Mouse (Mus musculus) MEL (cell line): ENCODE data around the gene Prdx2. TPM values are rescaled to one million over a fixed set of nuclear protein-coding genes. Genes with fewer than 3 reads are reported as not detected.

Experiments used
- DNase-seq: peaks from one replicate; pipeline ENCODE4 v3.0.0; 2011; ENCODE audit warnings: low read depth, low spot score
- H3K27ac ChIP-seq: 2 replicates; pipeline ENCODE4 v1.5.1; 2012; ENCODE audit warnings: low read depth, mild to moderate bottlenecking, control low read depth, low read length, moderate library complexity; ENCODE audit not compliant: control insufficient read depth
- H3K27me3 ChIP-seq, 2 experiments: fragments of 150-350 bp in 1 of 2; sonication (generic) in 1 of 2; 2 replicates each; pipeline ENCODE4 v1.6.1; 2012; ENCODE audit warnings: low read length in 2 of 2, mild to moderate bottlenecking in 2 of 2, improper control_type of control experiment in 1 of 2, moderate library complexity in 1 of 2; ENCODE audit not compliant: insufficient read depth in 2 of 2, control insufficient read depth in 1 of 2
- H3K36me3 ChIP-seq, 2 experiments: 2 replicates each; pipeline ENCODE4 v1.6.1; 2012 to 2014; ENCODE audit warnings: low read length in 2 of 2, improper control_type of control experiment in 1 of 2, inconsistent platforms in 1 of 2, mild to moderate bottlenecking in 1 of 2; ENCODE audit not compliant: insufficient read depth in 2 of 2, control insufficient read depth in 1 of 2
- H3K4me1 ChIP-seq, 2 experiments: fragments of 150-350 bp in 1 of 2; sonication (generic) in 1 of 2; 2 replicates each; pipeline ENCODE4 v1.6.1; 2012; ENCODE audit warnings: low read length in 2 of 2, improper control_type of control experiment in 1 of 2, mild to moderate bottlenecking in 1 of 2; ENCODE audit not compliant: insufficient read depth in 2 of 2, control insufficient read depth in 1 of 2
- H3K4me3 ChIP-seq, 2 experiments: fragments of 150-350 bp in 1 of 2; sonication (generic) in 1 of 2; 2 replicates each; pipeline ENCODE4 v1.5.1; 2012; ENCODE audit warnings: low read depth in 2 of 2, low read length in 2 of 2, mild to moderate bottlenecking in 2 of 2, moderate library complexity in 2 of 2, control low read depth in 1 of 2, improper control_type of control experiment in 1 of 2; ENCODE audit not compliant: control insufficient read depth in 1 of 2, insufficient read depth in 1 of 2
- H3K79me2 ChIP-seq: 2 replicates; pipeline ENCODE4 v1.6.1; 2012; ENCODE audit warnings: mild to moderate bottlenecking, low read length, moderate library complexity; ENCODE audit not compliant: control insufficient read depth, poor library complexity, insufficient read depth
- H3K9ac ChIP-seq: 2 replicates; pipeline ENCODE4 v1.6.1; 2012; ENCODE audit warnings: low read depth, mild to moderate bottlenecking, control low read depth, low read length, moderate library complexity; ENCODE audit not compliant: control insufficient read depth, poor library complexity, severe bottlenecking
- H3K9me3 ChIP-seq: fragments of 150-350 bp; sonication (generic); replicated peaks from 2 replicates; pipeline ENCODE4 v1.6.1; 2012; ENCODE audit warnings: mild to moderate bottlenecking, low read length, improper control_type of control experiment, moderate library complexity; ENCODE audit not compliant: insufficient read depth
- CHD2 ChIP-seq: IDR thresholded peaks from 2 replicates; pipeline ENCODE4 v1.6.1; 2011; ENCODE audit warnings: low read length, improper control_type of control experiment
- CTCF ChIP-seq, 3 experiments: IDR thresholded peaks in 2 of 3; conservative IDR thresholded peaks in 1 of 3; 2 replicates each; pipeline ENCODE4 v1.5.1; 2011 to 2012; ENCODE audit warnings: low read length in 3 of 3, low read depth in 2 of 3, mild to moderate bottlenecking in 2 of 3, improper control_type of control experiment in 1 of 3, inconsistent platforms in 1 of 3, mixed read lengths in 1 of 3, moderate library complexity in 1 of 3; ENCODE audit not compliant: control insufficient read depth in 1 of 3, insufficient read depth in 1 of 3, poor library complexity in 1 of 3, severe bottlenecking in 1 of 3
- ELF1 ChIP-seq: IDR thresholded peaks from 2 replicates; pipeline ENCODE4 v1.6.1; 2014; ENCODE audit warnings: low read depth, mild to moderate bottlenecking, inconsistent platforms, low read length, improper control_type of control experiment, moderate library complexity
- GABPA ChIP-seq: IDR thresholded peaks from 2 replicates; pipeline ENCODE4 v1.6.1; 2012; ENCODE audit warnings: low read depth, mild to moderate bottlenecking, inconsistent platforms, low read length, improper control_type of control experiment, moderate library complexity
- HCFC1 ChIP-seq: IDR thresholded peaks from 2 replicates; pipeline ENCODE4 v1.6.1; 2012; ENCODE audit warnings: low read depth, mild to moderate bottlenecking, inconsistent platforms, low read length, improper control_type of control experiment, moderate library complexity
- JUND ChIP-seq: IDR thresholded peaks from 2 replicates; pipeline ENCODE4 v1.6.1; 2011; ENCODE audit warnings: low read depth, mild to moderate bottlenecking, improper control_type of control experiment, low read length
- MAX ChIP-seq: IDR thresholded peaks from 2 replicates; pipeline ENCODE4 v1.6.1; 2011; ENCODE audit warnings: low read length, improper control_type of control experiment
- MXI1 ChIP-seq: IDR thresholded peaks from 2 replicates; pipeline ENCODE4 v1.6.1; 2011; ENCODE audit warnings: mild to moderate bottlenecking, low read depth, low read length, improper control_type of control experiment
- POLR2A ChIP-seq, 2 experiments: IDR thresholded peaks; 2 replicates each; pipeline ENCODE4 v1.6.1; 2011 to 2012; ENCODE audit warnings: low read length in 2 of 2, mild to moderate bottlenecking in 2 of 2, control low read depth in 1 of 2, improper control_type of control experiment in 1 of 2, low read depth in 1 of 2, moderate library complexity in 1 of 2; ENCODE audit not compliant: control insufficient read depth in 1 of 2, insufficient read depth in 1 of 2, poor library complexity in 1 of 2
- RAD21 ChIP-seq: IDR thresholded peaks from 2 replicates; pipeline ENCODE4 v1.6.1; 2011; ENCODE audit warnings: mild to moderate bottlenecking, low read depth, low read length, improper control_type of control experiment
- RCOR1 ChIP-seq: IDR thresholded peaks from 2 replicates; pipeline ENCODE4 v1.6.1; 2012; ENCODE audit warnings: low read depth, mild to moderate bottlenecking, inconsistent platforms, low read length, improper control_type of control experiment
- TCF12 ChIP-seq: IDR thresholded peaks from 2 replicates; pipeline ENCODE4 v1.6.1; 2014; ENCODE audit warnings: low read depth, mild to moderate bottlenecking, inconsistent platforms, low read length, improper control_type of control experiment, moderate library complexity
- USF2 ChIP-seq, 2 experiments: IDR thresholded peaks; 2 replicates each; pipeline ENCODE4 v1.6.1; 2011 to 2012; ENCODE audit warnings: improper control_type of control experiment in 2 of 2, low read length in 2 of 2, borderline replicate concordance in 1 of 2, inconsistent platforms in 1 of 2, low read depth in 1 of 2, mild to moderate bottlenecking in 1 of 2; ENCODE audit not compliant: insufficient read depth in 1 of 2
- ZNF384 ChIP-seq: IDR thresholded peaks from 2 replicates; pipeline ENCODE4 v1.6.1; 2012; ENCODE audit warnings: low read depth, mild to moderate bottlenecking, inconsistent platforms, low read length, improper control_type of control experiment
- polyA plus RNA-seq, 2 experiments: library from polyadenylated mRNA; stranded (reverse) in 1 of 2; unstranded in 1 of 2; fragments of >175 nt in 1 of 2; fragments of >200 nt in 1 of 2; gene quantifications; 2 replicates each; pipeline versions ENCODE4 v1.2.1 to v1.2.4; 2012; ENCODE audit warnings: low replicate concordance in 2 of 2, low read depth in 1 of 2; ENCODE audit not compliant: insufficient read length in 2 of 2, insufficient read depth in 1 of 2, missing spikeins in 1 of 2
- total RNA-seq: library from RNA; depleted of rRNA; stranded (reverse); fragments of 300-350 nt; gene quantifications from 2 replicates; pipeline ENCODE4 v1.2.3, GENCODE M21; 2012

Gene Prdx2
- total and polyA plus RNA-seq, 3 experiments: 643 to 773 (median 679) TPM

DNA sequence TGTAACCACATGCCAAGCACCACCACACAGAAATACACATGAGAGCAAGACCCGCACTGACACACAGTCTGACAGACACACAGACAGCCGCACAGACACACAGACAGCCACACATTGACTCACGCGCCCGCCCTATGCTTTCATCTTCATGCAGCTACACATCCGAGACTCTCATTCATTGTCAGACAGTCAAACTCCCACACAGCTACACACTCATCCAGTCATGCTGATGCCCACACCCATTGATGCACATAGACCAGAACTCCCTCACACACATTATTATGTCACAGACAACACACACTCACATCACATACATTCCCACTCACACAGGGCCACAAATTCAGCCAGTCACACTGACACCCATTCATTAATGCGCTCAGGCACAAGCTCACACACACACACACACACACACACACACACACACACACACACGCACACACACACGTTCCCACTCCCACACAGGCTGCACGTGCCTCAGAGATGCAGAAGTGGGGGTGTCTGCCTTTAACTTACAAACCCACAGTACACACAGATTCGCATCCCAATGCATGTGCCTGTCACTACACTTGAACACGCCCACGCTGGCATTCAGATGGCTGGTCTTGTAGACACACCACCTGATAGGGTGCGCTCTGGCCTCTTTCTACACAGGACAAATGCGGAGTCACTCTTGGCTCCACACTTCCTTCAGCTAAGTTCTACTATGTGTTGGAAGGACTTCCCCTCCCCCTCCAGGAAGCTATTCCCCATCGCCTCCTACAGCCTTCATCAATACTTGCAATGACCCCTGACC lies 35.4 kb upstream of the Prdx2 start:
- Histone ChIP-seq H3K9me3 (no peaks in the 10 kb centered on the region), H3K9ac (no peak overlapping the region), H3K4me1 (peaks cover 0 to 30% of the 10 kb centered on the region in 2 experiments; a peak in 3 of 4 replicates), H3K27ac (no peak overlapping the region), H3K79me2 (no peaks in the 10 kb centered on the region), H3K36me3 (peaks cover 0 to 13% of the 10 kb centered on the region in 2 experiments; a peak in 2 of 4 replicates), H3K4me3 (no peak overlapping the region), H3K27me3 (no peaks in the 10 kb centered on the region)
- no peak for DNase-seq
- TF ChIP-seq CTCF (IDR thresholded peaks at IDR 0.05 in 2 of 3, conservative IDR thresholded peaks at IDR 0.05 in 1 of 3; ENCODE audit: control insufficient read depth in 1 of 3, insufficient read depth in 1 of 3, low read depth in 2 of 3, low read length in 3 of 3, poor library complexity in 1 of 3, severe bottlenecking in 1 of 3): no peak

DNA sequence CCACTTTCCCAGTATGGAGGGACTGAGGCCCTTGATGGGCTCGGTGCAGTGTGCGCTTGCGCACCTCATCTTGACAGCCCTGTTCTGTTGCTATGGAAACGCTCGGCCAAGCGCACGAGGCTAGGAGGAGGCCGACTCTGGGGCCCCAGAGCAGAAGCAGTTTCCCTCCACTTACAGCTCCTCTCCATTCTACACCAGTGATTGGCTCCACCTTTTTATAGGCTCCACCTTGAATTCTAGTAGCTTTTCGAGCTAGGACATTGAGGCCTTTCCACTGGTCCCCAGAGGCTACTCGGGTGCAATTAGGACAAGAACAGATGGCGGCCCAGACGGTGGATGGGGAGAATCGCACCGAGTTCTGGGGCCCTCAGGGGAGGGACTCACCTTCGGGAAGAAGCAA lies 34.5 kb upstream of the Prdx2 start:
- no peak overlapping the region for H3K27ac ChIP-seq
- DNase-seq: no peak
- H3K79me2 ChIP-seq: no peaks in the 10 kb centered on the region
- H3K36me3 ChIP-seq: peaks cover 0 to 13% of the 10 kb centered on the region in 2 experiments; a peak in 2 of 4 replicates
- no peaks in the 10 kb centered on the region for H3K27me3 ChIP-seq
- H3K4me3 ChIP-seq: no peak overlapping the region
- 0 out of 4 replicates have a peak, but pooled peaks of 1 of the 2 experiments have one; percentile 24 for TF ChIP-seq POLR2A (IDR thresholded peaks at IDR 0.05; ENCODE audit: control insufficient read depth in 1 of 2, insufficient read depth in 1 of 2, low read depth in 1 of 2, low read length in 2 of 2, poor library complexity in 1 of 2)
- TF ChIP-seq MAX: no peak
- H3K4me1 ChIP-seq: peaks cover 0 to 30% of the 10 kb centered on the region in 2 experiments; a peak in 3 of 4 replicates
- H3K9ac ChIP-seq: no peak overlapping the region
- no peaks in the 10 kb centered on the region for H3K9me3 ChIP-seq

DNA sequence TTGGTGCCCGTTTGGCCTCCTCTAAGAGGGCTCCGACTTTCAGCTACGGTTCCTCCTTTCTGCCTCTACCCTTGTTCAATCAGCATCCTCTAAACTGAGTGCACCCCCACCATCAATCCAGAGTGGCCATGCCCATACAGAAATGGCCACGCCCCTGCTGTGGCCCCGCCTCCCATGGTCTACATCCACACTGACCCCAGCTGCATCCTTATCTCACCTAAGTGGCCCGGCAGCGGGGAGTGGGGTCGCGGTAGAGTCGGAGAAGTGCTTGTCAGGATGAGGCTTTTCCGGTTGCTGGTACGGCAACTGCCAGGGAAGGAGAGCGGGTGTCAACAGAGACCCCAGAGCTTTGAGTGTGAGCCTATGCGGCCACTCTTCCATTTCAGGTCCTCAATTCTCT lies 33.9 kb upstream of the Prdx2 start:
- H3K27me3 ChIP-seq: no peaks in the 10 kb centered on the region
- TF ChIP-seq CTCF (IDR thresholded peaks at IDR 0.05 in 2 of 3, conservative IDR thresholded peaks at IDR 0.05 in 1 of 3; ENCODE audit: control insufficient read depth in 1 of 3, insufficient read depth in 1 of 3, low read depth in 2 of 3, low read length in 3 of 3, poor library complexity in 1 of 3, severe bottlenecking in 1 of 3) (no peak), USF2 (IDR thresholded peaks at IDR 0.05; ENCODE audit: borderline replicate concordance in 1 of 2, insufficient read depth in 1 of 2, low read depth in 1 of 2, low read length in 2 of 2) (no peak), GABPA (no peak), RAD21 (no peak), JUND (no peak), MXI1 (no peak), TCF12 (no peak), CHD2 (no peak), ELF1 (no peak), ZNF384 (no peak), HCFC1 (no peak), RCOR1 (no peak)
- no peaks in the 10 kb centered on the region for H3K79me2 ChIP-seq
- H3K9ac ChIP-seq: no peak overlapping the region
- H3K36me3 ChIP-seq: peaks cover 0 to 13% of the 10 kb centered on the region in 2 experiments; a peak in 2 of 4 replicates
- no peak for DNase-seq
- H3K9me3 ChIP-seq: no peaks in the 10 kb centered on the region
- no peak overlapping the region for H3K4me3 ChIP-seq
- H3K27ac ChIP-seq: no peak overlapping the region
- peaks cover 0 to 26% of the 10 kb centered on the region in 2 experiments; a peak in 3 of 4 replicates for H3K4me1 ChIP-seq
